Mouse (Mus musculus) left cerebral cortex, adult 11 months (tissue): Measurements from ENCODE around the gene Mthfd1l.

Source experiments
- DNase-seq: peaks from one replicate; pipeline ENCODE4 v3.0.0; 2022; ENCODE audit warnings: low spot score

Gene Mthfd1l

GRCm38 (mm10) chr10:4211067-4211447, 238.1 kb downstream of the Mthfd1l start:
- no peak for DNase-seq
